Mouse (Mus musculus): Measurements from ENCODE around the gene Abhd6. TPM values are rescaled to one million over a fixed set of nuclear protein-coding genes. Genes with fewer than 3 reads are reported as not detected.

Abhd6 gene
- polyA plus RNA-seq, 1 experiment from 2014 or later, result 10.6 TPM

- WGBS (ENCODE audit: insufficient replicate concordance), result 55% methylated on average over 1 of the region's 1 CpGs
- no peaks in the 10 kb centered on the region for H3K27me3 ChIP-seq (replicated peaks)
- no peaks in the 10 kb centered on the region for H3K4me1 ChIP-seq
- no peaks in the 10 kb centered on the region for H3K9me3 ChIP-seq (replicated peaks)
- H3K27ac ChIP-seq, result no peak overlapping the region
- H3K4me3 ChIP-seq, result no peak overlapping the region
- no peak overlapping the region for H3K9ac ChIP-seq
- ATAC-seq, result no peak
- no peaks in the 10 kb centered on the region for H3K36me3 ChIP-seq
- H3K4me2 ChIP-seq, result no peak overlapping the region
These were observed 25.2 kb upstream of the Abhd6 start for GRCm38 (mm10) chr14:7977471-7977870.

DNA sequence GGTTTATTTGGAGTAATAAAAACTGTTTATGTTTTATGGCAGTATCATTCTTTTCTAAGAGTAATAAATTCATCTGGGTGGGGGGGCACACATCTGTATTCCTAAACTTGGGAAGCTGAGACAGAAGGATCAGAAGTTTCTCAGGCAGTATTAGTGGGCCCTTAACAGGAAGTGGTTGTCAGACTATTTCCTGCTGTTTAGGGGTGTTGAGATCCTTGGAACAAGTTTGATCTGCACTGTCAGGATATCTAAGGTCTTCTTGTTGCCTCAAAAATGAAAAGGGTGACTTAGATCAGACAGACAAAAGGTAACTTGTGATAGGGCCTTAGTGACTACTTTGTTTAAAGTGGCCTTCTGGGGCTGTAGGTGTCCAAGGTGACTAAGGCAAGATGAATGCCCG lies 24.5 kb upstream of the Abhd6 start:
- no peaks in the 10 kb centered on the region for H3K36me3 ChIP-seq
- no peak overlapping the region for H3K27ac ChIP-seq
- H3K4me1 ChIP-seq, result no peaks in the 10 kb centered on the region
- H3K9me3 ChIP-seq (replicated peaks), result no peaks in the 10 kb centered on the region
- no peak overlapping the region for H3K9ac ChIP-seq
- H3K27me3 ChIP-seq (replicated peaks), result no peaks in the 10 kb centered on the region
- WGBS (ENCODE audit: insufficient replicate concordance), result 63% methylated on average over 1 of the region's 1 CpGs
- no peak overlapping the region for H3K4me3 ChIP-seq
- no peak overlapping the region for H3K4me2 ChIP-seq
- no peak for ATAC-seq

DNA sequence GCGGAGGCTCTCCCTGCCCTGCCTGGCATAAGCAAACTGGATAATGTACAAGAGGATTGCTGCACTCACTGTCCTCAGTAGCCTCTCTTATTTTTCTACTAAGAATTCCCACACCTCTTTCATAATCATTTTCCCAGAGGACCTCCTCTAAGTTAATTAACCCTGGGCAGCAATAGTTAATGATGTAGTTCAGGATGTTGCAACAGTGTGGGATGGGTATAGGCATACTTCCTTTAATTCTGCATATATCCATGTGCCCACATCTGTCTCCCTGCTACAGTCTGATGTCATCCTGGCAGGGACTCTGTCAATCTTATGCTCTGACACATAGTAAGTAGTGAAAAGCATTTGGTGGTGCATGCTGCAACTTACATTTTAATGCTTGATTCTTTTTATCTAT lies 21.5 kb upstream of the Abhd6 start:
- no peak overlapping the region for H3K9ac ChIP-seq
- no peak for ATAC-seq
- no peaks in the 10 kb centered on the region for H3K4me1 ChIP-seq
- H3K27ac ChIP-seq, result no peak overlapping the region
- WGBS (ENCODE audit: insufficient replicate concordance), result 84% methylated on average over 1 of the region's 1 CpGs
- H3K27me3 ChIP-seq (replicated peaks), result no peaks in the 10 kb centered on the region
- no peaks in the 10 kb centered on the region for H3K9me3 ChIP-seq (replicated peaks)
- H3K4me3 ChIP-seq, result no peak overlapping the region
- H3K36me3 ChIP-seq, result no peaks in the 10 kb centered on the region
- no peak overlapping the region for H3K4me2 ChIP-seq

- H3K9ac ChIP-seq, result no peak overlapping the region
- no peaks in the 10 kb centered on the region for H3K4me1 ChIP-seq
- no peak for ATAC-seq
- no peak overlapping the region for H3K27ac ChIP-seq
- no peaks in the 10 kb centered on the region for H3K36me3 ChIP-seq
- H3K9me3 ChIP-seq (replicated peaks), result no peaks in the 10 kb centered on the region
- WGBS (ENCODE audit: insufficient replicate concordance), result 76% methylated on average over 6 of the region's 6 CpGs
- H3K4me2 ChIP-seq, result no peak overlapping the region
- no peak overlapping the region for H3K4me3 ChIP-seq
- H3K27me3 ChIP-seq (replicated peaks), result no peaks in the 10 kb centered on the region
These were observed 15.8 kb upstream of the Abhd6 start for GRCm38 (mm10) chr14:7986913-7987312.

DNA sequence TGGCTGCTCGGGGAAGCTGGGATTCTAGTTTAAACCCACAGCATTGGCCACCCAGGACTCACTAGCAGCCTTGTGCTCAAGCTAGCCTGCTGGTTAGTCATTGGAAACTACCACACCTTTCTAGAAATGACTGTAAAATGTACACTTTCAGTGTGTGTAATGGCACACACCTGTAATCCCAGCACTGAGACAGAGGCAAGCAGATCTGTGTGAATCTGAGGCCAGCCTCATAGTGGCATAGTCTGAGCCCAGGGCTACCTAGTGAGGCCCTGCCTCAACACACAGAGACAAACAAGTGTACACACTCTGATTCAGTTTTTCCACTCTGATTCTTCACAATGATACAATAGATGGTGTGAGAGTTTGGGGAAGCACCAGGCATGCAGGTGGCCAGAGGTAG lies 13.3 kb upstream of the Abhd6 start:
- no peaks in the 10 kb centered on the region for H3K9me3 ChIP-seq (replicated peaks)
- H3K9ac ChIP-seq, result no peak overlapping the region
- no peak overlapping the region for H3K4me3 ChIP-seq
- peaks cover 5% of the 10 kb centered on the region; the same call in 1 of the 2 replicates for H3K4me1 ChIP-seq
- H3K27me3 ChIP-seq (replicated peaks), result no peaks in the 10 kb centered on the region
- no peak overlapping the region for H3K27ac ChIP-seq
- no peaks in the 10 kb centered on the region for H3K36me3 ChIP-seq
- ATAC-seq, result no peak
- H3K4me2 ChIP-seq, result no peak overlapping the region
- 59% methylated on average over 1 of the region's 1 CpGs for WGBS (ENCODE audit: insufficient replicate concordance)

- Histone ChIP-seq H3K4me3 (no peak overlapping the region), H3K9ac (no peak overlapping the region), H3K9me3 (replicated peaks) (no peaks in the 10 kb centered on the region), H3K27ac (no peak overlapping the region), H3K36me3 (no peaks in the 10 kb centered on the region), H3K27me3 (replicated peaks) (no peaks in the 10 kb centered on the region), H3K4me1 (peaks cover 5% of the 10 kb centered on the region; the same call in 1 of the 2 replicates), H3K4me2 (no peak overlapping the region)
- WGBS (ENCODE audit: insufficient replicate concordance), result 32% methylated on average over 3 of the region's 3 CpGs
- no peak for ATAC-seq
These were observed 12.7 kb upstream of the Abhd6 start for GRCm38 (mm10) chr14:7989961-7990360.

DNA sequence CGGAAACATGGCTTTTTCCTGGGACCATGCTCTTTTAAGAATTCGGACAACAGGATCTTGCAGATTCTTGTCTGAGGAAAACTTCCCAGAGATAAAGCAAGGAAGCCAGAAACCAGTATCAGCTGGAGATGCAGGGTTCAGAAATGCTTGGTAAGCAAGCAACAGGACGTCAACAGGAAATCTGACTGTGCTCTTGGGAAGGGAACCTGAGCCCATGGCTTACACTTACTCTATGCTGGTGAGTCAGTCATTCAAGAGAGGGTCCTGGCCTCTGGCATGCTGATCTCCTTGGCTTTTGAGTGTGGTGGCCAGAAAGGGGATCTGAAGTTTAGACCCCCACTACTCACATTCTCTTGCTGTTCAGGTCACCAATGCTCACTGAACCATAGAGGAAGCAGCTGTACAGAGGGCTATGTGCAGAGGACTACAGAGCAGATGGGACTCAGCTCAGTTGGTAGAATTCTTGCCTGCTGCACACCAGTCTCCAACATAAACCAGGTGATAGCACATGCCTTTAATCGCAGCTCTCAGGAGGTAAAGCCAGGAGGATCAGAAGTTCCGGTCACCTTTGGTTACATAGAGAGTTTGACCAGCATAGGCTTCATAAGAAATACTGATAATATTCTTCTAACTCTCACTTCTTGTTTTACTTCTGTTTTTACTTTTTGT lies 11.5 kb upstream of the Abhd6 start:
- H3K4me2 ChIP-seq, result no peak overlapping the region
- WGBS (ENCODE audit: insufficient replicate concordance), result 55% methylated on average over 5 of the region's 5 CpGs
- H3K27me3 ChIP-seq (replicated peaks), result no peaks in the 10 kb centered on the region
- H3K9ac ChIP-seq, result no peak overlapping the region
- peak overlapping the region; percentile 45 for H3K27ac ChIP-seq
- H3K36me3 ChIP-seq, result no peaks in the 10 kb centered on the region
- H3K9me3 ChIP-seq (replicated peaks), result no peaks in the 10 kb centered on the region
- ATAC-seq, result no peak
- H3K4me3 ChIP-seq, result no peak overlapping the region
- peaks cover 5% of the 10 kb centered on the region; the same call in 1 of the 2 replicates for H3K4me1 ChIP-seq

DNA sequence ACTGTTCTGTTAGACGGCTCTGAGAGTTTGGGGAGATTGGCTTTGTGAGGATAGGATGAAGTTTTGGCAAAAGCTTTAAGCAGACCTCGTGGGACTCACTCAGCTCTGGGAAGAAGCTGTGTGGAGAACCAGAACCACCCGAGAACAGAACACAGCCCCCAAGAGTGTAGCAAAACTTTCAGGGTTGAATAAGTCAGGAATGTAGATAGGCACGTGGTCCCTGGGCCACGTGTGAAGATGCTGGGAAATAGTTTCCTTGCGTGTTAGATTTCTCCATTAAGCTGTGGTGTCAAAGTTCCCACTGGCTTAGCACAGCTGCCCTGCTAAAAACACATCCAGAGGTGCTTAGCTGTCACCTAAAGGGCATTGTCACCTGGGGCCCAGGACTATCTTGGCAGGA lies 10.5 kb upstream of the Abhd6 start:
- no peaks in the 10 kb centered on the region for H3K9me3 ChIP-seq (replicated peaks)
- no peak overlapping the region for H3K4me2 ChIP-seq
- ATAC-seq, result no peak
- no peak overlapping the region for H3K27ac ChIP-seq
- peaks cover 5% of the 10 kb centered on the region; the same call in 1 of the 2 replicates for H3K4me1 ChIP-seq
- no peaks in the 10 kb centered on the region for H3K36me3 ChIP-seq
- no peak overlapping the region for H3K4me3 ChIP-seq
- 59% methylated on average over 6 of the region's 6 CpGs for WGBS (ENCODE audit: insufficient replicate concordance)
- no peak overlapping the region for H3K9ac ChIP-seq
- no peaks in the 10 kb centered on the region for H3K27me3 ChIP-seq (replicated peaks)

DNA sequence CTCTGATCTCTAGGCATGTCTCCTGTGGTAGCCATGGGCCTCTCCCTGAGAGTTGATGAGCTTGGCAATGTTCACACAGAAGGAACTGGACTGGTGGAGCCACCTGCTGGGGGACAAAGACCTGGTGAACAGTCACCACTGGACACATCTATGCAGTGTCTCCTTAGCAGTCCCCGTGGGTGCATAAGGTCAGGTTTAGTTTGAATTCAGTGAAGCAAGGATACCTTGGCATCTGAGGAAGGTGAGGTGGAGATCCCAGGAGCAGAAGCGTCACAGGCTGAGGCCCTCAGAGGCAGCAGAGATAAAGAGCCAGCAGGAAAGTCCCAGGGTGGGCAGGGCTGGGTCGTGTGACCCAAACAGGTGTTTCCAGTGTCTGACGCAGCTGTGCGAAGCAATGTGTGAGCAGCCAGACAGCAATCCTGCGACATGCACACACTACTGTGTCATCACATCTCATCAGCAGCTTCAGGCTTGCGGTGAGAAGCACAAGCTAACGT lies 8.4 kb upstream of the Abhd6 start, which contains the start of gene Dnase1l3:
TSS of gene Dnase1l3 (minus strand) at position 303 of the 497 bp plus-strand sequence.
- WGBS (ENCODE audit: insufficient replicate concordance), result 45% methylated on average over 8 of the region's 8 CpGs
- Histone ChIP-seq H3K4me1 (peaks cover 5% of the 10 kb centered on the region; the same call in 1 of the 2 replicates), H3K36me3 (no peaks in the 10 kb centered on the region), H3K4me2 (no peak within 1 kb of the TSS), H3K4me3 (no peak within 1 kb of the TSS), H3K27ac (no peak within 1 kb of the TSS), H3K9me3 (replicated peaks) (no peaks in the 10 kb centered on the region), H3K9ac (no peak within 1 kb of the TSS), H3K27me3 (replicated peaks) (peaks cover 10% of the 10 kb centered on the region; the same call in 1 of the 2 replicates)
- no peak for ATAC-seq

DNA sequence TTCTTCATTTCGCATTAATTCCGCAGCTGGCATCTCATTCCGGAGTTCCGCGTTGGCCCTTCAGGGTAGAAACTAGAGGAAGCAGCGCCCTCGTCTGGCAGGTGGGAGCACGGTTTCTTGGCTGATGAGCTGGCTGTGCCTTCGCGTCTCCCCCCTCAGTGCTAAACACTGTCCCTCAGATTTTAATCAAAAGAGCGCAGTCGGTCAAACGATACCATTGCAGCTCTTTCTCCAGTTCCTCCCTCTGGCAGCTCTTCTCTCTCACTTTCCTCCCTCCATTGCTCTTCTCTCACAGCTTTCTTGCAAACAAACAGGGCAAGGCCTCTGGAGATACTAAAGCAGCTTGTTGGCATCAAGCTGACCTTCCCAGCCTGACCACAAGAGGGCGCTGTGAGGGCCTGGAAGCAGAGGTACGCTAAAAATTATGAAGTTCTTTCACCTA lies 5.4 kb upstream of the Abhd6 start:
- no peak for ATAC-seq
- peak overlapping the region; percentile 51 for H3K4me2 ChIP-seq
- whole genome bisulfite sequencing (ENCODE audit: insufficient replicate concordance), result 2% methylated on average over 15 of the region's 15 CpGs
- H3K36me3 ChIP-seq, result no peaks in the 10 kb centered on the region
- H3K9me3 ChIP-seq (replicated peaks), result no peaks in the 10 kb centered on the region
- H3K27me3 ChIP-seq (replicated peaks), result peaks cover 40% of the 10 kb centered on the region
- H3K4me3 ChIP-seq, result peak overlapping the region; percentile 18; the same call in 1 of the 2 replicates
- no peak overlapping the region for H3K27ac ChIP-seq
- H3K4me1 ChIP-seq, result peaks cover 13% of the 10 kb centered on the region
- no peak overlapping the region for H3K9ac ChIP-seq

DNA sequence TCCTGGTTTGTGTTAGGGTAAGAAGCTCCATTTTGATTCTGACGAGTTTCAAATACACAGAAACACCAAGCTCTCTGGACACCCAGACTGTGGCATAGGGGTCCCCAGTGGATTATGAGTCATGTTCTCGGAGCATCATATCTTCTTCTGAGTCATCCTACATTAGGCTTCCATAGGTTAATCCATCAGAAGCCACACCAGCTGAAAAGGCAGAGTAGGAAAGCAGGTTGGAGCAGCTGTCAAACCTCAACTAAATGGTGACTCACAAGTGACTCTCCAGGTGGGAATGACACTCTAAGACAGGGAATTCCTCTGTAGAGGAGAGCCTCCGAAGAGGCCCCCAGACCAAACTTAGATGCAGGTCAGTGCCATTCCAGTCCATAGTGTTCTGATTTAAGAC lies 3.7 kb upstream of the Abhd6 start:
- Histone ChIP-seq H3K9me3 (replicated peaks) (no peaks in the 10 kb centered on the region), H3K4me2 (no peak overlapping the region), H3K4me3 (no peak overlapping the region), H3K36me3 (no peaks in the 10 kb centered on the region), H3K9ac (no peak overlapping the region), H3K27me3 (replicated peaks) (peaks cover 57% of the 10 kb centered on the region), H3K4me1 (peaks cover 13% of the 10 kb centered on the region), H3K27ac (no peak overlapping the region)
- WGBS (ENCODE audit: insufficient replicate concordance), result 57% methylated on average over 3 of the region's 3 CpGs
- ATAC-seq, result no peak

GRCm38 (mm10) chr14:7999435-7999834 lies 3.3 kb upstream of the Abhd6 start:
- Histone ChIP-seq H3K9ac (no peak overlapping the region), H3K27ac (no peak overlapping the region), H3K27me3 (replicated peaks) (peaks cover 61% of the 10 kb centered on the region), H3K4me3 (no peak overlapping the region), H3K4me1 (peaks cover 13% of the 10 kb centered on the region), H3K4me2 (no peak overlapping the region), H3K36me3 (no peaks in the 10 kb centered on the region), H3K9me3 (replicated peaks) (no peaks in the 10 kb centered on the region)
- no peak for ATAC-seq
- 63% methylated on average over 5 of the region's 5 CpGs for WGBS (ENCODE audit: insufficient replicate concordance)

Measured in liver, embryonic 12.5 days (tissue).